Mouse (Mus musculus): ENCODE measurements at regions not wholly inside any gene's neighbourhood (a gene's known extent, or its start where the extent isn't known, plus 50 kb on each side); places are given as distances from the start of the nearest gene placed in this dataset.

DNA sequence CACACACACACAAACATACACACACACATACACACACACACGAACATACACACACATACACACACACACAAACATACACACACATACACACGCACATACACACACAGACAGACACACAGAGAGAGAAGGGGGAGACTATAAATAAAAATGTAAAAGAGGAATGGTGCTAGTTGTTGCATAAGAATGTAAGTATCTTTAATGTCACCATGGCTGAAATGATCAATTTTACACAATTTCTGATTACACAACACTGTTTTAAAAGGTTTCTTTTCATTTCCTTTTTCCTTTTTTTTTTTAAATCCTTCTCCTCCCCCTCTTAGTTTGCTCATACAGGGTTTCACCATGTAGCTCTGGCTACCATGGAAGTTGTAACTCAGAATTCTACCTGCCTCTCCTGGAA lies 125.9 kb upstream of the Atp6ap2 start:
- no peak for TF ChIP-seq CTCF (IDR thresholded peaks at IDR 0.05; ENCODE audit: low read depth)
- no peak for TF ChIP-seq EP300 (IDR thresholded peaks at IDR 0.05; ENCODE audit: low read depth)
